Mouse (Mus musculus): ENCODE data around the gene Cyld.
"Not testable (repeated sequence)": the region's sequence is repeated elsewhere in the genome, so short reads cannot be mapped to it uniquely, and the experiment has no call there.

Gene Cyld

GRCm38 (mm10) chr8:88689151-88689550 lies 7.7 kb upstream of the Cyld start:
- no peak for DNase-seq

- DNase-seq, result no peak
Observed at GRCm38 (mm10) chr8:88689891-88690290, 6.9 kb upstream of the Cyld start.

- no peak for DNase-seq
Observed at GRCm38 (mm10) chr8:88691342-88691948, 5.4 kb upstream of the Cyld start.

- DNase-seq, result no peak
Observed at GRCm38 (mm10) chr8:88691961-88692360, 4.9 kb upstream of the Cyld start.

- no peak for DNase-seq
Observed at GRCm38 (mm10) chr8:88692866-88693265, 4.0 kb upstream of the Cyld start.

GRCm38 (mm10) chr8:88693376-88693775 lies 3.5 kb upstream of the Cyld start:
- DNase-seq, result no peak

- no peak for DNase-seq
Observed at GRCm38 (mm10) chr8:88694291-88694690, 2.5 kb upstream of the Cyld start.

- DNase-seq, result peak; percentile 48 to 55
Observed at GRCm38 (mm10) chr8:88696228-88696627, 600 bp upstream of the Cyld start.

- peak; percentile 54 to 59 for DNase-seq
Observed at GRCm38 (mm10) chr8:88697642-88698031, 809 bp downstream of the Cyld start.

GRCm38 (mm10) chr8:88698048-88698447 lies 1.2 kb downstream of the Cyld start:
- DNase-seq, result no peak

- peak; percentile 37 for DNase-seq
Observed at GRCm38 (mm10) chr8:88701611-88702010, 4.8 kb downstream of the Cyld start.

GRCm38 (mm10) chr8:88702816-88703215 lies 6.0 kb downstream of the Cyld start:
- DNase-seq, result no peak

GRCm38 (mm10) chr8:88723256-88723963 lies 26.6 kb downstream of the Cyld start:
- no peak for DNase-seq

GRCm38 (mm10) chr8:88755175-88755791 lies 58.5 kb downstream of the Cyld start:
- peak; percentile 89 to 93 for DNase-seq

- DNase-seq, result no peak
Observed at GRCm38 (mm10) chr8:88761980-88762379, 65.2 kb downstream of the Cyld start.

GRCm38 (mm10) chr8:88771241-88771640 lies 74.4 kb downstream of the Cyld start:
- no peak for DNase-seq

GRCm38 (mm10) chr8:88774593-88775297 lies 77.9 kb downstream of the Cyld start:
- no peak for DNase-seq

- DNase-seq, result no peak
Observed at GRCm38 (mm10) chr8:88775298-88775646, 78.4 kb downstream of the Cyld start.

GRCm38 (mm10) chr8:88780142-88780541 lies 83.3 kb downstream of the Cyld start:
- DNase-seq, result no peak

GRCm38 (mm10) chr8:88781283-88781682 lies 84.5 kb downstream of the Cyld start:
- no peak for DNase-seq

GRCm38 (mm10) chr8:88783722-88784121 lies 86.9 kb downstream of the Cyld start:
- no peak for DNase-seq

- DNase-seq, result not testable (repeated sequence)
Observed at GRCm38 (mm10) chr8:88788335-88788734, 91.5 kb downstream of the Cyld start.

GRCm38 (mm10) chr8:88792691-88793323 lies 96.0 kb downstream of the Cyld start:
- no peak for DNase-seq
